Mouse (Mus musculus): ENCODE data around the gene Agtpbp1. TPM values are rescaled to one million over a fixed set of nuclear protein-coding genes. Genes with fewer than 3 reads are reported as not detected.

Agtpbp1 gene
- polyA plus RNA-seq, 1 experiment from 2014 or later, result 9.3 TPM

DNA sequence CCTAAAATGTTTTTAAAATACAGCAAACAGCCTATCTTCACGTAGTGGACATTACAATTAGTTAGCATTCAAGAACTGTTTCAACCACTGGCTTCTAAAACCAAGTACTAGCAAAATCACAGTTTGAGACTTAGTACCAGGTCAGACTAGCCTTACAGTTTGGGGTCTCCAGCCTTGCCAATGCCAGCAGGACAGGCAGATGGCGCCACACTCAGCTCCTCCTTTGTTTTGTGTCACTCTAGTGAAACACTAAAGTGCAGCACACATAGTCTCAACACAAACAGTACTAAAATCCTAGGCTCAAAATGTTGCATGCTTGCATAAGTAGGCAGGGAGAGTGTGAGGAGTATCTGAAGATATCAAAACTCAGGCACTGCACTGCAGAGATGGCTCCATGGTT, 53.8 kb downstream of the Agtpbp1 start:
- ATAC-seq (ENCODE audit: insufficient number of reproducible peaks, insufficient read depth, low FRiP score, low TSS enrichment, low read depth), result no peak
- 65% methylated on average over 2 of the region's 2 CpGs for WGBS

DNA sequence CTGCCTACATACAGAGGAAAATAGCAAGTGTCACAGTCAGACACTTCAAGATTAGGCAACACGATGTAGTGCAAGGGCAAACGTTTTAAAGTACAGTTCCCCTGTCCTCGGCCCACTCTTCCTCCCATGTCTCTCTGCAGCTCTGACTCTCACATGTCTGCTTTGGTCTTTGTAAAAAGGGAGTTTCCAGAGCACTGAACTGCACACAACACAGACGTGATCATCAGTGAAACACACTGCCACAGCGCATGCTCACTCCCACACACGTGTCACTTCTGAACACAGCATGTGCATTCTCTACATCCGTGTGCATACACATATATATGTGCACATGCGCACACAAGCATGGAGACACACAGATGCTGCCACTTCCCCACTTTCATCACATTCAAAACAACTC, 54.5 kb downstream of the Agtpbp1 start:
- WGBS, result 93% methylated on average over 8 of the region's 8 CpGs
- no peak overlapping the region for H3K27ac ChIP-seq
- ATAC-seq (ENCODE audit: insufficient number of reproducible peaks, insufficient read depth, low FRiP score, low TSS enrichment, low read depth), result no peak
- H3K9me3 ChIP-seq, result no peaks in the 10 kb centered on the region
- no peak overlapping the region for H3K9ac ChIP-seq (replicated peaks)
- H3K27me3 ChIP-seq, result no peaks in the 10 kb centered on the region
- H3K4me2 ChIP-seq, result no peak overlapping the region
- H3K36me3 ChIP-seq, result peaks cover 25% of the 10 kb centered on the region
- H3K4me1 ChIP-seq (replicated peaks), result no peaks in the 10 kb centered on the region
- H3K4me3 ChIP-seq (replicated peaks), result no peak overlapping the region

More for the DNA sequence above, 53.8 kb downstream of the Agtpbp1 start:
- Histone ChIP-seq H3K9ac (replicated peaks) (no peak overlapping the region), H3K4me2 (no peak overlapping the region), H3K36me3 (peaks cover 25% of the 10 kb centered on the region), H3K27ac (no peak overlapping the region), H3K4me3 (replicated peaks) (no peak overlapping the region), H3K9me3 (no peaks in the 10 kb centered on the region), H3K4me1 (replicated peaks) (no peaks in the 10 kb centered on the region), H3K27me3 (no peaks in the 10 kb centered on the region)

DNA sequence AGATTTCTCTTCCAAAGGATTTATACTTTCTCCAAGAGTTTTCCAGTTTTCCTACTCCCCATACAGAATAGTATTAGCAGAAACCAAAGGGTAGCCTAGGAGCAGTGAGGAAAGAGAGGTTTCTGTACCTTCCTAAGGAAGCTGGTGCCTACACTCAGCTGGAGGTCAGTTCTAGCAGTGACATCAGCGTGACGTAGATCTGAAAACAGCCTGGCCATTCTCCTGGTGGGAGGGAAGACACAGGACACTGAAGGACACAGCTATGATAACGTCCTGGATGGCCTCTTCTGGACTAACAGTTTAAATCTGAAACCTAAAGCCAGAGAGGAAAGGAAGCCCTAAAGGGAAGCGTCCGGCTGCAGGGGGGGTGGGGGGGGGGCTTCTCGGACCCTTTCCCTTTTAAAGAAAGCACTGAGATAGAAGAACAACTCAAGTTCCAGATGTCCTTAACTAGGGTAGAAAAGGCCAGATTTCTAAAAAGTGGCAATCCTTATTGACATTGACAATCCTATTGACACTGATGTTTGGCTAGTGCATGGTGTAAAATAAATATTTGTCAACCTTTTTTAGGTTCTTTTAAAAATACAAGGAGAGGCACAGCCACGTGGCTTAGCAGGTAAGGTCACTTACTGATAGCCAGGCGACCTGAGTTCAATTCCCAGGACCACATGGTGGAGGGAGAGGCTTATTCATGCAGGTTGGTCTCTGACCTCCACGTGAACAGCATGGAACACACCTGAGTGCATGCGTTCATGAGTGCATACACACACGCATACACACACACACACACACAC, 63.6 kb downstream of the Agtpbp1 start:
- Histone ChIP-seq H3K9me3 (no peaks in the 10 kb centered on the region), H3K27ac (no peak overlapping the region), H3K9ac (replicated peaks) (no peak overlapping the region), H3K4me3 (replicated peaks) (no peak overlapping the region), H3K4me2 (no peak overlapping the region), H3K27me3 (no peaks in the 10 kb centered on the region), H3K4me1 (replicated peaks) (no peaks in the 10 kb centered on the region), H3K36me3 (peaks cover 10% of the 10 kb centered on the region)
- ATAC-seq (ENCODE audit: insufficient number of reproducible peaks, insufficient read depth, low FRiP score, low TSS enrichment, low read depth), result no peak
- 79% methylated on average over 11 of the region's 11 CpGs for WGBS

DNA sequence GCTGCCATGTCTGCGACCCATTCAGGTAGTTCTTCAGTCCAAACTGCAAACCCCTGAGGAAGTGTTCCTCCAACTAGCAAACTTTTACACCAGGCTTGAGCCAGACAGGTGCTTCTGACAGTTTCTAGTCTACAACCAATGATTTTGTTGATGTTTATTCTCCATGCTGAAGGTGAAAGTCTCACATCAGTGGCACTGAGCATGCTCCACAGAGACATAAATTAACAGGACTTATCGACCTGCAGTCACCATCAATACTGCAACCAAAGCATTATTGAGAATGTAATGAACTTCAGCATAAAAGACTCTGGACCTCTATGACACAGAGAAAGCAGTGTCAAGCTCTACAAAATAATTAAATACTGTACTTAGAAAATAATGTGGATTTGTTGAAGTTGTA, 64.2 kb downstream of the Agtpbp1 start:
- H3K4me2 ChIP-seq, result no peak overlapping the region
- 91% methylated on average over 2 of the region's 2 CpGs for WGBS
- no peaks in the 10 kb centered on the region for H3K4me1 ChIP-seq (replicated peaks)
- H3K9ac ChIP-seq (replicated peaks), result no peak overlapping the region
- H3K27me3 ChIP-seq, result no peaks in the 10 kb centered on the region
- ATAC-seq (ENCODE audit: insufficient number of reproducible peaks, insufficient read depth, low FRiP score, low TSS enrichment, low read depth), result no peak
- peaks cover 10% of the 10 kb centered on the region; the same call in 1 of the 2 replicates for H3K36me3 ChIP-seq
- no peak overlapping the region for H3K27ac ChIP-seq
- no peak overlapping the region for H3K4me3 ChIP-seq (replicated peaks)
- H3K9me3 ChIP-seq, result no peaks in the 10 kb centered on the region

DNA sequence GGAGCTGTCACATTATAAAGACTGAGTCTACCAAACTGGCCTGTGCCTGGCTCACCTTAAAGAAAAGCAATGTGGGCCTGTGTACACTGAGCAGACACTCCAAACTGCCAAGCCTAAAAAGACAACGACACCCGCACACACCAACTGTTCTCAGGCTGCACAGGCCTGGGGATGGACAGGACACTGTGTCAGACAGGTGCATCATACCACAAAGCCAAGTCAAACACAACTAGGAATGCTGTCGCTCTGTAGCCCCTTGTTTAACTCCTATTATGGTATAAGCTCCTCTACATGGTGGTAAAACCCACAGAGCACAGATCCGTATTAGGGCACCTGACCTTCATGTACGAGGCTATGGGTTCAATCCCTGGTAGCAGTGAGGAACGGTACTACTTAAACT, 65.5 kb downstream of the Agtpbp1 start:
- ATAC-seq (ENCODE audit: insufficient number of reproducible peaks, insufficient read depth, low FRiP score, low TSS enrichment, low read depth), result no peak
- H3K4me2 ChIP-seq, result no peak overlapping the region
- 93% methylated on average over 6 of the region's 6 CpGs for WGBS
- no peaks in the 10 kb centered on the region for H3K9me3 ChIP-seq
- no peak overlapping the region for H3K27ac ChIP-seq
- no peak overlapping the region for H3K9ac ChIP-seq (replicated peaks)
- no peaks in the 10 kb centered on the region for H3K4me1 ChIP-seq (replicated peaks)
- H3K36me3 ChIP-seq, result peaks cover 6% of the 10 kb centered on the region; the same call in 1 of the 2 replicates
- no peaks in the 10 kb centered on the region for H3K27me3 ChIP-seq
- H3K4me3 ChIP-seq (replicated peaks), result no peak overlapping the region

DNA sequence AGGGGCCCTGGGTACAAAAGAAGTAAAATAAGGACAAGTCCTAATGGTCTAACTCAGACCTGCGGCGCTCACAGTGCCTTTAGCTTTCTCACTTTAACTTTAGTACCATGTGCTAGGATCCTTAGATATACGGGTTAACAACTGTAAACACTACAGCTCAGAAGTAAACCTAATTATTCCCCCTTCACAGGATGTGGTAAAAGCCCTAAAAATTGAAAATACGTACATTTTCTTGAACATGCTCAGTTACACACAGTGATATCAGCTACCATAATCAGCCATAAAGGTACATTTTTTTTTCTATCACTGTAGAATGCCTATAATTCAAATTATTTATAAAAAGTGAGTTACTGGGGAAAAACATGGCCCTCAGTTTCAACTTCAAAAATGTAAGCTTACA, 67.0 kb downstream of the Agtpbp1 start:
- ATAC-seq (ENCODE audit: insufficient number of reproducible peaks, insufficient read depth, low FRiP score, low TSS enrichment, low read depth), result no peak
- H3K27me3 ChIP-seq, result no peaks in the 10 kb centered on the region
- H3K4me3 ChIP-seq (replicated peaks), result no peak overlapping the region
- H3K9ac ChIP-seq (replicated peaks), result no peak overlapping the region
- H3K9me3 ChIP-seq, result no peaks in the 10 kb centered on the region
- 72% methylated on average over 4 of the region's 4 CpGs for WGBS
- H3K4me1 ChIP-seq (replicated peaks), result no peaks in the 10 kb centered on the region
- 0 out of 2 replicates have a peak, but pooled peaks cover 4% of the 10 kb centered on the region for H3K36me3 ChIP-seq
- H3K27ac ChIP-seq, result no peak overlapping the region
- H3K4me2 ChIP-seq, result no peak overlapping the region

DNA sequence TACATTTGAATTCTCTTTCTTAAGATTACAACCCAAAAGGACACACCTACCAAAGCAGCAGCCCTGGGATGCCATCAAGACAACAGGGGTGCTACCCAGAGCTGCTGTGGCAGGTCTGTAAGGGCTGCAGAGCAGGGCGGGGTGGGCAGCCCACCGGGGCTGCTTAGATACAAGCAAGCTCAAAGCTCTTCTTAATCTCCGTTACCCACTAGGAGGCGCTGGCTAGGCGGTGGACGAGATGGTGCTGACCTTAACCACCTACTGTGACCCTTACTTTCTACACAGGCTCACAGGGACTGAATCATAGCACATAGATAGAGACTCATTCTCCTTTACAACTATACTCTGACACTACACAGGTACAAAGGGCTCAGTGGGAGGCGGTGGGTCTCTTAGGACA, 70.0 kb downstream of the Agtpbp1 start:
- H3K27me3 ChIP-seq, result no peaks in the 10 kb centered on the region
- H3K4me3 ChIP-seq (replicated peaks), result no peak overlapping the region
- H3K27ac ChIP-seq, result no peak overlapping the region
- no peaks in the 10 kb centered on the region for H3K4me1 ChIP-seq (replicated peaks)
- H3K9me3 ChIP-seq, result no peaks in the 10 kb centered on the region
- WGBS, result 18% methylated on average over 7 of the region's 7 CpGs
- H3K4me2 ChIP-seq, result no peak overlapping the region
- 0 out of 2 replicates have a peak, but pooled peaks cover 4% of the 10 kb centered on the region for H3K36me3 ChIP-seq
- H3K9ac ChIP-seq (replicated peaks), result no peak overlapping the region
- ATAC-seq (ENCODE audit: insufficient number of reproducible peaks, insufficient read depth, low FRiP score, low TSS enrichment, low read depth), result no peak

DNA sequence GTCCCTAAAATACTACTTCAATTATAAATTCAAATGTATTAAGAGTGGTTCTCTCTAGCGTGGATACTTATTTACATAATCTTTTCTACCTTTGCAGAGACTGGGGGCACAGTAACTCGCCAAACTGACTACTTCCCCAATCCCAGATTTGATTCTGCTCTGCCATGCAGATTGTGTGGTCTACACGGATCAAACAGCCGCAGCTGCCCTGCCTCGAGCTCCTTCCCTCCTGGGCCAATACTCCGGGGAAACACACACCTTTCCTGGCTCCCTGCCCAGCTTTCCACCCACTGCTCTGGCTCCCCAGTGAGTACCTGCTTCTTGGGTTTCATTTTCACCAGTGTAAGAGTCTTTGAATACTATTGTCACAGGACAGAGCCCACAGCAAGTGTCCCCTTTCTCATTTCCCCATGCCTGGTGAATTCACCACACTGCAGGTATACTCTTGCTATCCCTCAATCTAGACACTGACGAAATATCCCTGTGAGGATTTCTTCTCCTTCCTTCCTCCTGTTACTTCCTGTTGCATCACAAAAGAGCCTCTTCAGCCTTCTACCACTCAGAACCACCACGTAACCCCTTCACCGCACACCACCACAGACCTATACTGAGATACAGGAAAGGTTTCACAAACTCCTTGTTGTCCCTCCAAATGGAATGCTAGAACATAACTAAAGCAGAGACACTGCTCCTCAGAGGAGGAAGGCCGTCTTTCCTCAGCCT, 75.2 kb downstream of the Agtpbp1 start:
- no peaks in the 10 kb centered on the region for H3K27me3 ChIP-seq
- WGBS, result 69% methylated on average over 10 of the region's 10 CpGs
- 0 out of 2 replicates have a peak, but pooled peaks cover 4% of the 10 kb centered on the region for H3K36me3 ChIP-seq
- no peak for ATAC-seq (ENCODE audit: insufficient number of reproducible peaks, insufficient read depth, low FRiP score, low TSS enrichment, low read depth)
- H3K27ac ChIP-seq, result 0 out of 2 replicates have a peak overlapping the region, but pooled peaks have one; percentile 4
- no peak overlapping the region for H3K9ac ChIP-seq (replicated peaks)
- no peak overlapping the region for H3K4me2 ChIP-seq
- H3K4me3 ChIP-seq (replicated peaks), result no peak overlapping the region
- H3K9me3 ChIP-seq, result no peaks in the 10 kb centered on the region
- H3K4me1 ChIP-seq (replicated peaks), result peaks cover 4% of the 10 kb centered on the region

DNA sequence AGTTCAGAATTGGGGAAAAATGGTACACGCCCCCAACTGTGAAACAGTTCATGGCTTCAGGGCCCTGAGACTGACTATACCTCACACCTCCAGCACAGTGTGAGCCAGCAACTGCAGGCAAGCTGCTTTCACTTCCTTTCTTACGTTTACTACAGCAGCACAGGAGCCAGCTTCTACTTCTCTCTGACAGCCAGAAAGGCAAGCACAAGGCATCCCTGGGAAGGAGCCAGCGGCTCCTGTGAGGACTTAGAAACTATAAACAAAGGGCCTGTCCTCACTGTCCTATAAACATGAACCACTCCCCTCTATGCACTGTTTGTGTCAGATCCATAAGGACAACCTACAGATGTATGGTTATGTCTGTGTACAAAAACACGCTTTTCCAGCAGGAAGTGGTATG, 76.4 kb downstream of the Agtpbp1 start:
- Histone ChIP-seq H3K4me2 (no peak overlapping the region), H3K4me1 (replicated peaks) (peaks cover 4% of the 10 kb centered on the region), H3K9ac (replicated peaks) (no peak overlapping the region), H3K27me3 (no peaks in the 10 kb centered on the region), H3K27ac (no peak overlapping the region), H3K36me3 (0 out of 2 replicates have a peak, but pooled peaks cover 3% of the 10 kb centered on the region), H3K9me3 (no peaks in the 10 kb centered on the region), H3K4me3 (replicated peaks) (no peak overlapping the region)
- ATAC-seq (ENCODE audit: insufficient number of reproducible peaks, insufficient read depth, low FRiP score, low TSS enrichment, low read depth), result no peak
- WGBS, result 66% methylated on average over 4 of the region's 4 CpGs

DNA sequence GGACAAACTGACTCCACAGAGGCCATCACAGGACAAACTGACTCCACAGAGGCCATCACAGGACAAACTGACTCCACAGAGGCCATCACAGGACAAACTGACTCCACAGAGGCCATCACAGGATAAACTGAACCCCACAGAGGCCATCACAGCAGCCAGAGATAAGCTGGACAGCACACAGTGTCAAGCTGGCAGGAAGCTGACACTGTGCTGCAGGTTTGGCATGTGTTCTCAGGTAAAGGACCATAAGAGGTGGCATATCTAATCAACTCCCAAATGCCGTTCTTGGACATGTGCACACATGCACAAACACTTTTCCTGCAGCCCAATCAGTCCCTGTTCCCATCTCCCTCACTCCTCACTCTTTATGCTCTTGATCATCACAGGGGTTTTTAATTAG, 78.6 kb downstream of the Agtpbp1 start:
- 87% methylated on average over 1 of the region's 1 CpGs for WGBS
- Histone ChIP-seq H3K27me3 (no peaks in the 10 kb centered on the region), H3K9ac (replicated peaks) (no peak overlapping the region), H3K4me1 (replicated peaks) (peaks cover 4% of the 10 kb centered on the region), H3K27ac (no peak overlapping the region), H3K4me3 (replicated peaks) (no peak overlapping the region), H3K4me2 (no peak overlapping the region), H3K9me3 (no peaks in the 10 kb centered on the region), H3K36me3 (no peaks in the 10 kb centered on the region)
- no peak for ATAC-seq (ENCODE audit: insufficient number of reproducible peaks, insufficient read depth, low FRiP score, low TSS enrichment, low read depth)

DNA sequence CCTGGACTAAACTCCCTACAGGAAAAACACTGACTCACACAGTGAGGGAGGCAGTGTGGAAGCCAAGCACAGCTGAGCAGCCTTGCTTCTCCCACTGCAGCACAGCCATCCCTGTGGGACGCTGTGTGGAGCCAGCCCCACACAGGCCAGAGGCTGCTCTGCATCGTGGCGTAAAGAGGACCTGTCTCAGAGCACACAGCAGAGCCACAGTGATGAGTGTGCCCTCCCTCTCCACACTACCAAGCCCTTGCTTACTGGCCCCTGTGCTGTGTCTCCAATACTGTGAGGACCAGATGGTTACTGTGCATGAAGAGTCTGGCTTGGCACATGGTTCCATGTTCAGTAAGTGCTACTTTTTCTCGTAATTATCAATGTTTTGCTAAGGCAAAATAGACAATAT, 79.2 kb downstream of the Agtpbp1 start:
- Histone ChIP-seq H3K9ac (replicated peaks) (no peak overlapping the region), H3K27ac (no peak overlapping the region), H3K36me3 (no peaks in the 10 kb centered on the region), H3K27me3 (no peaks in the 10 kb centered on the region), H3K9me3 (no peaks in the 10 kb centered on the region), H3K4me3 (replicated peaks) (no peak overlapping the region), H3K4me1 (replicated peaks) (peaks cover 4% of the 10 kb centered on the region), H3K4me2 (no peak overlapping the region)
- ATAC-seq (ENCODE audit: insufficient number of reproducible peaks, insufficient read depth, low FRiP score, low TSS enrichment, low read depth), result no peak
- 79% methylated on average over 4 of the region's 4 CpGs for WGBS

Data from limb, embryonic 12.5 days (tissue).